Mouse (Mus musculus): ENCODE measurements at regions not wholly inside any gene's neighbourhood (a gene's known extent, or its start where the extent isn't known, plus 50 kb on each side); places are given as distances from the start of the nearest gene placed in this dataset.

GRCm38 (mm10) chr9:118391715-118392114, 86.3 kb upstream of the Eomes start:
- no peak for TF ChIP-seq EP300 (IDR thresholded peaks at IDR 0.05; ENCODE audit: low read depth)
- TF ChIP-seq CTCF (IDR thresholded peaks at IDR 0.05; ENCODE audit: low read depth) = no peak
- ATAC-seq = no peak
- Histone ChIP-seq H3K27ac (ENCODE audit: low read depth) (no peak overlapping the region), H3K9me3 (ENCODE audit: low read length) (no peaks in the 10 kb centered on the region), H3K4me1 (ENCODE audit: insufficient read depth) (no peaks in the 10 kb centered on the region), H3K9ac (replicated peaks) (no peak overlapping the region), H3K27me3 (ENCODE audit: insufficient read depth, low read length) (peaks cover 18% of the 10 kb centered on the region; the same call in 1 of the 2 replicates), H3K4me2 (ENCODE audit: low read depth, low read length) (no peak overlapping the region), H3K4me3 (ENCODE audit: low read depth, low read length) (no peak overlapping the region), H3K36me3 (replicated peaks; ENCODE audit: insufficient read depth, low read length) (no peaks in the 10 kb centered on the region)
- no peak for DNase-seq
- whole genome bisulfite sequencing (ENCODE audit: insufficient replicate concordance) = 68% methylated on average over 7 of the region's 7 CpGs

GRCm38 (mm10) chr9:118392796-118393195, 85.2 kb upstream of the Eomes start:
- no peak overlapping the region for H3K4me3 ChIP-seq (ENCODE audit: low read depth, low read length)
- ATAC-seq (no peak), DNase-seq (no peak)
- H3K27ac ChIP-seq (ENCODE audit: low read depth) = no peak overlapping the region
- no peaks in the 10 kb centered on the region for H3K4me1 ChIP-seq (ENCODE audit: insufficient read depth)
- no peaks in the 10 kb centered on the region for H3K36me3 ChIP-seq (replicated peaks; ENCODE audit: insufficient read depth, low read length)
- H3K9me3 ChIP-seq (ENCODE audit: low read length) = no peaks in the 10 kb centered on the region
- H3K4me2 ChIP-seq (ENCODE audit: low read depth, low read length) = no peak overlapping the region
- H3K27me3 ChIP-seq (ENCODE audit: insufficient read depth, low read length) = peaks cover 17% of the 10 kb centered on the region; the same call in 1 of the 2 replicates
- H3K9ac ChIP-seq (replicated peaks) = no peak overlapping the region
- TF ChIP-seq EP300 (IDR thresholded peaks at IDR 0.05; ENCODE audit: low read depth) (no peak), CTCF (IDR thresholded peaks at IDR 0.05; ENCODE audit: low read depth) (no peak)
- 84% methylated on average over 1 of the region's 1 CpGs for WGBS (ENCODE audit: insufficient replicate concordance)

DNA sequence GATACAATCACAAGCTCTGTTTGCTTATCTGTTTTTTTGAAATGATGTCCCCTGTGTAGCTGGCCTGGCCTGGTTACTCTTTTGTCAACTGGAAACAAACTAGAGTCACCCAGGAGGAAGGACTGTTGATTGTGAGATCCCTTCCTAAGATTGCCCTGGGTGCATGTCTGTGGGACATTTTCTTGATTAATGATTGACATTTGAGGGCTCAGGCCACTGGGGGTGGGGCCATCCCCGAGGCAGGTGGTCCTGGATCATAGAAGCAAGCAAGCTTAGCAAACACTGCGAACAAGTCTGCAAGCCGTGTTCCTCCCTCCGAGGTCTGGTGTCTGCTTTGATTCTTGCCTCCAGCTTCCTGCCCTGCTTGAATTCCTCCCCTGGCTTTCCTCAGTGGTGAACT, 84.4 kb upstream of the Eomes start:
- no peaks in the 10 kb centered on the region for H3K36me3 ChIP-seq (replicated peaks; ENCODE audit: insufficient read depth, low read length)
- 40% methylated on average over 4 of the region's 4 CpGs for WGBS (ENCODE audit: insufficient replicate concordance)
- no peak overlapping the region for H3K9ac ChIP-seq (replicated peaks)
- no peak overlapping the region for H3K4me3 ChIP-seq (ENCODE audit: low read depth, low read length)
- H3K9me3 ChIP-seq (ENCODE audit: low read length) = no peaks in the 10 kb centered on the region
- no peak overlapping the region for H3K27ac ChIP-seq (ENCODE audit: low read depth)
- H3K4me2 ChIP-seq (ENCODE audit: low read depth, low read length) = no peak overlapping the region
- no peak for ATAC-seq
- peaks cover 16% of the 10 kb centered on the region; the same call in 1 of the 2 replicates for H3K27me3 ChIP-seq (ENCODE audit: insufficient read depth, low read length)
- H3K4me1 ChIP-seq (ENCODE audit: insufficient read depth) = no peaks in the 10 kb centered on the region
- TF ChIP-seq EP300 (IDR thresholded peaks at IDR 0.05; ENCODE audit: low read depth) = no peak
- TF ChIP-seq CTCF (IDR thresholded peaks at IDR 0.05; ENCODE audit: low read depth) = no peak
- no peak for DNase-seq

DNA sequence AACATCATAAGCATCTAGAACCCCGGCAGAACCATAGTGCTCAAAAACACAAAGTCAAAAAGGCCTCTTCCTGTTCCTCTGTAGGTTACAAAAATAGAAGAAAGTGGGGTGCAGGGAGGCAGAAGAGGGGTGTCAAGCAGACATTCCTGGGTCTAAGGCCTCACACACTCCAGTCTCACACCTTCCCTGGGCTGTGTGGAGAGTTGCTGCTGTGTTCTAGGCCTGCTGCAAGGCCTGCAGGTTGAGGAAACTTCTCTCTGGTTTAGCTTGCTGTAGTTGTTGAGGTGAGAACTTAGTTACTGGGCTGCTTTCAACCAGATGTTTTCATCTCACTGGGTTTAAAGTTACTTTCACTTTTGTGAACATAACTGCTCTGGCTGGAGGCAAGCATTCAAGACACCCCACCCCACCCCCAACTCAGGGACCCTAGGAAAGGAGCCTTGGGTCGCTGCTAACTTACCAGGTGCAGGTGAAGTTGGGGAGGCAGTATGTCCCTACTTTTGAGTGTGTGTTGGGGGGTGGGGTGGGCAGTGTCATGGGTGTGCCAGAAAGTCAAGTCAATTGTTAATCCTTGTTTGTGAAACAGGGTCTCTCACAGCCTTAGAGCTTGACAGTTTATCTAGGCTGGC, 81.5 kb upstream of the Eomes start:
- Histone ChIP-seq H3K4me2 (ENCODE audit: low read depth, low read length) (no peak overlapping the region), H3K4me3 (ENCODE audit: low read depth, low read length) (no peak overlapping the region), H3K27me3 (ENCODE audit: insufficient read depth, low read length) (no peaks in the 10 kb centered on the region), H3K9ac (replicated peaks) (no peak overlapping the region), H3K4me1 (ENCODE audit: insufficient read depth) (no peaks in the 10 kb centered on the region), H3K27ac (ENCODE audit: low read depth) (no peak overlapping the region), H3K36me3 (replicated peaks; ENCODE audit: insufficient read depth, low read length) (no peaks in the 10 kb centered on the region), H3K9me3 (ENCODE audit: low read length) (no peaks in the 10 kb centered on the region)
- ATAC-seq (no peak), DNase-seq (no peak)
- 28% methylated on average over 2 of the region's 2 CpGs for WGBS (ENCODE audit: insufficient replicate concordance)
- TF ChIP-seq EP300 (IDR thresholded peaks at IDR 0.05; ENCODE audit: low read depth) = no peak
- TF ChIP-seq CTCF (IDR thresholded peaks at IDR 0.05; ENCODE audit: low read depth) = no peak

GRCm38 (mm10) chr9:118400520-118400919, 77.5 kb upstream of the Eomes start:
- H3K9me3 ChIP-seq (ENCODE audit: low read length) = no peaks in the 10 kb centered on the region
- H3K27ac ChIP-seq (ENCODE audit: low read depth) = no peak overlapping the region
- H3K9ac ChIP-seq (replicated peaks) = no peak overlapping the region
- no peaks in the 10 kb centered on the region for H3K36me3 ChIP-seq (replicated peaks; ENCODE audit: insufficient read depth, low read length)
- H3K4me2 ChIP-seq (ENCODE audit: low read depth, low read length) = no peak overlapping the region
- no peak for ATAC-seq
- H3K27me3 ChIP-seq (ENCODE audit: insufficient read depth, low read length) = no peaks in the 10 kb centered on the region
- H3K4me3 ChIP-seq (ENCODE audit: low read depth, low read length) = no peak overlapping the region
- 62% methylated on average over 3 of the region's 3 CpGs for WGBS (ENCODE audit: insufficient replicate concordance)
- H3K4me1 ChIP-seq (ENCODE audit: insufficient read depth) = no peaks in the 10 kb centered on the region
- TF ChIP-seq CTCF (IDR thresholded peaks at IDR 0.05; ENCODE audit: low read depth) (no peak), EP300 (IDR thresholded peaks at IDR 0.05; ENCODE audit: low read depth) (no peak)
- no peak for DNase-seq

- Histone ChIP-seq H3K36me3 (replicated peaks; ENCODE audit: insufficient read depth, low read length) (no peaks in the 10 kb centered on the region), H3K27ac (ENCODE audit: low read depth) (no peak overlapping the region), H3K4me2 (ENCODE audit: low read depth, low read length) (no peak overlapping the region), H3K4me3 (ENCODE audit: low read depth, low read length) (no peak overlapping the region), H3K9me3 (ENCODE audit: low read length) (no peaks in the 10 kb centered on the region), H3K4me1 (ENCODE audit: insufficient read depth) (no peaks in the 10 kb centered on the region), H3K9ac (replicated peaks) (no peak overlapping the region), H3K27me3 (ENCODE audit: insufficient read depth, low read length) (no peaks in the 10 kb centered on the region)
- no peak for DNase-seq
- no peak for TF ChIP-seq EP300 (IDR thresholded peaks at IDR 0.05; ENCODE audit: low read depth)
- no peak for TF ChIP-seq CTCF (IDR thresholded peaks at IDR 0.05; ENCODE audit: low read depth)
- ATAC-seq = no peak
Observed at GRCm38 (mm10) chr9:118401170-118401569, 76.8 kb upstream of the Eomes start.

DNA sequence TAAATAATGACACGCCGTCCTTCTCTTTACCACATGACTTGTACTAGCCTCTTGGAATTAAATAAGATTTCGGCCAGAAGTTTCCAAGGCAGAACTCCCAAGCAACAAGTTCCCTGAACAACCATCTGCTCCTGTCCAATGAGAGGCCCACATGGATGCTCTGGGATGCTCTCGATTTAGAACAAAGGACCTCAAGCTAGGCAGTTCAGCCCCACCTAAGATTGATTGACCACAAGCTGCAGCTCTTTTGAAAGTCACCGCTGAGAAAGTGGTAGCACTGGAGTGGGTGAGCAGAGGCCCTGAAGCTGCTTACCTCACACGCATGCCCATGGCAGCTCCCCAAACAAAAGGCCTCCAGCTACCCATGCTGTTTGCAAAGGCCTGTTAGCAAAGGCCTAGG, 73.1 kb upstream of the Eomes start:
- no peak for TF ChIP-seq EP300 (IDR thresholded peaks at IDR 0.05; ENCODE audit: low read depth)
- TF ChIP-seq CTCF (IDR thresholded peaks at IDR 0.05; ENCODE audit: low read depth) = no peak
- H3K4me3 ChIP-seq (ENCODE audit: low read depth, low read length) = no peak overlapping the region
- no peaks in the 10 kb centered on the region for H3K36me3 ChIP-seq (replicated peaks; ENCODE audit: insufficient read depth, low read length)
- ATAC-seq = no peak
- no peaks in the 10 kb centered on the region for H3K9me3 ChIP-seq (ENCODE audit: low read length)
- no peaks in the 10 kb centered on the region for H3K4me1 ChIP-seq (ENCODE audit: insufficient read depth)
- H3K27me3 ChIP-seq (ENCODE audit: insufficient read depth, low read length) = no peaks in the 10 kb centered on the region
- WGBS (ENCODE audit: insufficient replicate concordance) = 69% methylated on average over 6 of the region's 6 CpGs
- H3K27ac ChIP-seq (ENCODE audit: low read depth) = no peak overlapping the region
- DNase-seq = no peak
- no peak overlapping the region for H3K4me2 ChIP-seq (ENCODE audit: low read depth, low read length)
- H3K9ac ChIP-seq (replicated peaks) = no peak overlapping the region
